Mouse (Mus musculus): ENCODE data around the gene Tmem184b.

Tmem184b gene

GRCm38 (mm10) chr15:79432328-79432727 lies 29.0 kb upstream of the Tmem184b start:
- in situ Hi-C loops (cut with MboI; ENCODE audit: low pct_unique_long_range_greater_than_20kb in 1 of 2, low sequenced_read_pairs in 2 of 2, unreplicated experiment in 1 of 2) = no loop called here

- in situ Hi-C loops (cut with MboI; ENCODE audit: low pct_unique_long_range_greater_than_20kb in 1 of 2, low sequenced_read_pairs in 2 of 2, unreplicated experiment in 1 of 2) = no loop called here
Measured at GRCm38 (mm10) chr15:79431925-79432324, 28.6 kb upstream of the Tmem184b start.

GRCm38 (mm10) chr15:79430461-79431000 lies 27.2 kb upstream of the Tmem184b start:
- in situ Hi-C loops (cut with MboI; ENCODE audit: low pct_unique_long_range_greater_than_20kb in 1 of 2, low sequenced_read_pairs in 2 of 2, unreplicated experiment in 1 of 2) = no loop called here

- in situ Hi-C loops (cut with MboI; ENCODE audit: low pct_unique_long_range_greater_than_20kb in 1 of 2, low sequenced_read_pairs in 2 of 2, unreplicated experiment in 1 of 2) = no loop called here
Measured at GRCm38 (mm10) chr15:79429994-79430393, 26.6 kb upstream of the Tmem184b start.

GRCm38 (mm10) chr15:79429527-79429926 lies 26.2 kb upstream of the Tmem184b start:
- in situ Hi-C loops (cut with MboI; ENCODE audit: low pct_unique_long_range_greater_than_20kb in 1 of 2, low sequenced_read_pairs in 2 of 2, unreplicated experiment in 1 of 2) = no loop called here

- in situ Hi-C loops (cut with MboI; ENCODE audit: low pct_unique_long_range_greater_than_20kb in 1 of 2, low sequenced_read_pairs in 2 of 2, unreplicated experiment in 1 of 2) = no loop called here
Measured at GRCm38 (mm10) chr15:79428616-79429015, 25.2 kb upstream of the Tmem184b start.

GRCm38 (mm10) chr15:79427516-79427915 lies 24.1 kb upstream of the Tmem184b start:
- in situ Hi-C loops (cut with MboI; ENCODE audit: low pct_unique_long_range_greater_than_20kb in 1 of 2, low sequenced_read_pairs in 2 of 2, unreplicated experiment in 1 of 2) = no loop called here

GRCm38 (mm10) chr15:79425516-79425915 lies 22.1 kb upstream of the Tmem184b start:
- in situ Hi-C loops (cut with MboI; ENCODE audit: low pct_unique_long_range_greater_than_20kb in 1 of 2, low sequenced_read_pairs in 2 of 2, unreplicated experiment in 1 of 2) = no loop called here

- in situ Hi-C loops (cut with MboI; ENCODE audit: low pct_unique_long_range_greater_than_20kb in 1 of 2, low sequenced_read_pairs in 2 of 2, unreplicated experiment in 1 of 2) = no loop called here
Measured at GRCm38 (mm10) chr15:79424602-79425001, 21.2 kb upstream of the Tmem184b start.

GRCm38 (mm10) chr15:79422715-79423243 lies 19.4 kb upstream of the Tmem184b start:
- in situ Hi-C loops (cut with MboI; ENCODE audit: low pct_unique_long_range_greater_than_20kb in 1 of 2, low sequenced_read_pairs in 2 of 2, unreplicated experiment in 1 of 2) = no loop called here

GRCm38 (mm10) chr15:79418677-79419076 lies 15.3 kb upstream of the Tmem184b start:
- in situ Hi-C loops (cut with MboI; ENCODE audit: low pct_unique_long_range_greater_than_20kb in 1 of 2, low sequenced_read_pairs in 2 of 2, unreplicated experiment in 1 of 2) = no loop called here

GRCm38 (mm10) chr15:79418265-79418664 lies 14.9 kb upstream of the Tmem184b start:
- in situ Hi-C loops (cut with MboI; ENCODE audit: low pct_unique_long_range_greater_than_20kb in 1 of 2, low sequenced_read_pairs in 2 of 2, unreplicated experiment in 1 of 2) = no loop called here

- in situ Hi-C loops (cut with MboI; ENCODE audit: low pct_unique_long_range_greater_than_20kb in 1 of 2, low sequenced_read_pairs in 2 of 2, unreplicated experiment in 1 of 2) = no loop called here
Measured at GRCm38 (mm10) chr15:79417379-79417778, 14.0 kb upstream of the Tmem184b start.

GRCm38 (mm10) chr15:79416460-79417085 lies 13.2 kb upstream of the Tmem184b start:
- in situ Hi-C loops (cut with MboI; ENCODE audit: low pct_unique_long_range_greater_than_20kb in 1 of 2, low sequenced_read_pairs in 2 of 2, unreplicated experiment in 1 of 2) = no loop called here

- in situ Hi-C loops (cut with MboI; ENCODE audit: low pct_unique_long_range_greater_than_20kb in 1 of 2, low sequenced_read_pairs in 2 of 2, unreplicated experiment in 1 of 2) = loop anchor here in 1 of 2 experiments (5.0 kb wide), 1 partner anchor 53 kb away; no protein-coding TSS in a partner anchor
Measured at GRCm38 (mm10) chr15:79414513-79414912, 11.1 kb upstream of the Tmem184b start.

GRCm38 (mm10) chr15:79413802-79414201 lies 10.4 kb upstream of the Tmem184b start:
- in situ Hi-C loops (cut with MboI; ENCODE audit: low pct_unique_long_range_greater_than_20kb in 1 of 2, low sequenced_read_pairs in 2 of 2, unreplicated experiment in 1 of 2) = loop anchor here in 1 of 2 experiments (5.0 kb wide), 1 partner anchor 53 kb away; no protein-coding TSS in a partner anchor

- in situ Hi-C loops (cut with MboI; ENCODE audit: low pct_unique_long_range_greater_than_20kb in 1 of 2, low sequenced_read_pairs in 2 of 2, unreplicated experiment in 1 of 2) = loop anchor here in 1 of 2 experiments (5.0 kb wide), 1 partner anchor 54 kb away; no protein-coding TSS in a partner anchor
Measured at GRCm38 (mm10) chr15:79413201-79413600, 9.8 kb upstream of the Tmem184b start.

- in situ Hi-C loops (cut with MboI; ENCODE audit: low pct_unique_long_range_greater_than_20kb in 1 of 2, low sequenced_read_pairs in 2 of 2, unreplicated experiment in 1 of 2) = loop anchor here in 1 of 2 experiments (5.0 kb wide), 1 partner anchor 56 kb away; no protein-coding TSS in a partner anchor
Measured at GRCm38 (mm10) chr15:79411363-79412065, 8.1 kb upstream of the Tmem184b start.

- in situ Hi-C loops (cut with MboI; ENCODE audit: low pct_unique_long_range_greater_than_20kb in 1 of 2, low sequenced_read_pairs in 2 of 2, unreplicated experiment in 1 of 2) = no loop called here
Measured at GRCm38 (mm10) chr15:79409077-79409573, 5.8 kb upstream of the Tmem184b start.
